Mouse (Mus musculus) neural tube, embryonic 14.5 days (tissue): ENCODE data around the gene Rimkla. TPM values are rescaled to one million over a fixed set of nuclear protein-coding genes. Genes with fewer than 3 reads are reported as not detected.

Experiments used
- ATAC-seq: fragments of 200-750 bp; cut with Nextera tagmentation; 2 replicates; pipeline ENCODE4 v1.8.0; 2017; ENCODE audit warnings: low read depth, mild to moderate bottlenecking, moderate TSS enrichment, moderate library complexity
- H3K27ac ChIP-seq: fragments of 300-500 bp; sonication (generic); 2 replicates; pipeline ENCODE4 v1.5.1; 2014; ENCODE audit warnings: low read depth, mild to moderate bottlenecking, control low read depth, low read length, moderate library complexity, mixed read lengths
- H3K27me3 ChIP-seq: fragments of 300-500 bp; sonication (generic); 2 replicates; pipeline ENCODE4 v1.6.1; 2014; ENCODE audit warnings: low read length; ENCODE audit not compliant: control insufficient read depth, insufficient read depth
- H3K36me3 ChIP-seq: fragments of 300-500 bp; sonication (generic); 2 replicates; pipeline ENCODE4 v1.6.1; 2014; ENCODE audit warnings: low read length, mixed read lengths; ENCODE audit not compliant: control insufficient read depth, insufficient read depth
- H3K4me1 ChIP-seq: fragments of 300-500 bp; sonication (generic); 2 replicates; pipeline ENCODE4 v1.6.1; 2014; ENCODE audit warnings: low read length; ENCODE audit not compliant: control insufficient read depth, insufficient read depth
- H3K4me2 ChIP-seq: fragments of 300-500 bp; sonication (generic); 2 replicates; pipeline ENCODE4 v1.6.1; 2014; ENCODE audit warnings: mild to moderate bottlenecking, low read depth, low read length, control low read depth
- H3K4me3 ChIP-seq: fragments of 300-500 bp; sonication (generic); 2 replicates; pipeline ENCODE4 v1.5.1; 2014; ENCODE audit warnings: low read depth, low read length, control low read depth, mixed read lengths
- H3K9ac ChIP-seq: fragments of 300-500 bp; sonication (generic); replicated peaks from 2 replicates; pipeline ENCODE4 v1.6.1; 2014; ENCODE audit warnings: low read depth, mild to moderate bottlenecking, control low read depth, low read length, mixed read lengths
- H3K9me3 ChIP-seq: fragments of 300-500 bp; sonication (generic); 2 replicates; pipeline ENCODE4 v1.6.1; 2016; ENCODE audit warnings: low read length; ENCODE audit not compliant: control insufficient read depth
- WGBS: fragments of 180-500 bp; shearing (Covaris S2); extraction: QIAGEN DNeasy Blood & Tissue Kit; methylation state at CpG from one replicate; pipeline ENCODE4 v1.1.7; 2014; 5-methylcytosine and 5-hydroxymethylcytosine counted together
- polyA plus RNA-seq: library from polyadenylated mRNA; unstranded; fragments of >200 nt; fragmentation: Nextera tagmentation; extraction: Ambion mirVana; gene quantifications from 2 replicates; pipeline ENCODE4 v1.2.1, GENCODE M21; 2014

Rimkla gene
- polyA plus RNA-seq, 1 experiment from 2014 or later = 33.4 TPM

GRCm38 (mm10) chr4:119526329-119526845, 34.0 kb upstream of the Rimkla start:
- no peak for ATAC-seq
- H3K4me1 ChIP-seq = 0 out of 2 replicates have a peak, but pooled peaks cover 5% of the 10 kb centered on the region
- no peak overlapping the region for H3K4me3 ChIP-seq
- H3K9ac ChIP-seq = no peak overlapping the region
- no peak overlapping the region for H3K4me2 ChIP-seq
- no peaks in the 10 kb centered on the region for H3K36me3 ChIP-seq
- H3K27me3 ChIP-seq = no peaks in the 10 kb centered on the region
- H3K27ac ChIP-seq = no peak overlapping the region
- H3K9me3 ChIP-seq = no peaks in the 10 kb centered on the region

- Histone ChIP-seq H3K27me3 (no peaks in the 10 kb centered on the region), H3K4me2 (no peak overlapping the region), H3K36me3 (no peaks in the 10 kb centered on the region), H3K9me3 (no peaks in the 10 kb centered on the region), H3K4me3 (no peak overlapping the region), H3K9ac (no peak overlapping the region), H3K4me1 (0 out of 2 replicates have a peak, but pooled peaks cover 5% of the 10 kb centered on the region), H3K27ac (peak overlapping the region; percentile 72)
- ATAC-seq = no peak
- 92% methylated on average over 2 of the region's 2 CpGs for WGBS
Measured at GRCm38 (mm10) chr4:119524466-119524865, 32.0 kb upstream of the Rimkla start.

DNA sequence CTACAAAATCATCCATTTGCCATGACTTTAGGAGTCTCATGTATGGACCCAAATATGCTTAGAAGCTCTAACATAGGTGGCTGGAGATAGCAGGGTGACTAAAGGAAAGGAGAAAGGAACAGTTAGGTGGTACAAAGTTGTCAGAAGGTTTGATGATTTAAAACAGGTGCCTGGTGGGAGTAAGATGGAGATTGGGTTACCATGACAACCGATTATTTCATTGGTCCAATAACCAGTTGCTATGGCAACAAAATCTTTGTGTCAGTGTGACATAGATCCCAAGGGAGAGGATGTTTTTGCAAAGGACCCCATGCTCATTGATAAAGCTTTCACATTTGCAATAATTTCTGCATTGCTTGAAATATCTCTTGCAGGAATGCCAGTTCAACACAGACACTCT, 31.6 kb upstream of the Rimkla start:
- Histone ChIP-seq H3K9me3 (no peaks in the 10 kb centered on the region), H3K36me3 (no peaks in the 10 kb centered on the region), H3K4me3 (no peak overlapping the region), H3K4me2 (no peak overlapping the region), H3K27me3 (no peaks in the 10 kb centered on the region), H3K4me1 (0 out of 2 replicates have a peak, but pooled peaks cover 5% of the 10 kb centered on the region), H3K9ac (no peak overlapping the region), H3K27ac (peak overlapping the region; percentile 72)
- no peak for ATAC-seq
- WGBS = 76% methylated on average over 1 of the region's 1 CpGs

GRCm38 (mm10) chr4:119523575-119523974, 31.1 kb upstream of the Rimkla start:
- no peaks in the 10 kb centered on the region for H3K27me3 ChIP-seq
- H3K36me3 ChIP-seq = no peaks in the 10 kb centered on the region
- H3K9me3 ChIP-seq = no peaks in the 10 kb centered on the region
- H3K4me1 ChIP-seq = 0 out of 2 replicates have a peak, but pooled peaks cover 5% of the 10 kb centered on the region
- H3K27ac ChIP-seq = peak overlapping the region; percentile 10; the same call in 1 of the 2 replicates
- H3K4me2 ChIP-seq = no peak overlapping the region
- 57% methylated on average over 4 of the region's 4 CpGs for WGBS
- no peak; the same call in 1 of the 2 replicates for ATAC-seq
- H3K9ac ChIP-seq = no peak overlapping the region
- H3K4me3 ChIP-seq = no peak overlapping the region

DNA sequence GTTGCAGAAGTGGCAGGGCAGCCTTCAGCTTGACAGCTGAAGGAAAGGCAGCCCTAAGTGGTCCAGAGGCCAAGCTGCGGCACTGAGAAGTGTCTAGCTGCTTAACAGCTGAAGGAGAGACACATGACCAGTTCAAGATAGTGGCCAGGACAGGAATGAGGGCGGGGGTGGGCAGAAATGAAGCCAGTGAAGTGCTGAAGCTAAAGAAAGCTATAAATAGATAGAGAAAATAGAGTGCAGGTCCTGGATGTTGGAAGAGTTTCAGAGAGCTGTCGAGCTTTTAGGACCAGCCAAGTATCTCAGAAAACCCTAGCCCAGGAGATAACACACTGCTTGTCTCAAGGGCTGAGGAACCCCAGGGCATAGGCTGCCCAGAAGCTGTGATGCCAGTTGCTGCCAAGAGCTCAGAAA, 20.3 kb upstream of the Rimkla start:
- no peaks in the 10 kb centered on the region for H3K36me3 ChIP-seq
- H3K4me2 ChIP-seq = no peak overlapping the region
- H3K4me1 ChIP-seq = no peaks in the 10 kb centered on the region
- no peak overlapping the region for H3K27ac ChIP-seq
- no peak overlapping the region for H3K9ac ChIP-seq
- H3K27me3 ChIP-seq = no peaks in the 10 kb centered on the region
- ATAC-seq = no peak
- no peak overlapping the region for H3K4me3 ChIP-seq
- H3K9me3 ChIP-seq = no peaks in the 10 kb centered on the region
- WGBS = 73% methylated on average over 3 of the region's 3 CpGs

DNA sequence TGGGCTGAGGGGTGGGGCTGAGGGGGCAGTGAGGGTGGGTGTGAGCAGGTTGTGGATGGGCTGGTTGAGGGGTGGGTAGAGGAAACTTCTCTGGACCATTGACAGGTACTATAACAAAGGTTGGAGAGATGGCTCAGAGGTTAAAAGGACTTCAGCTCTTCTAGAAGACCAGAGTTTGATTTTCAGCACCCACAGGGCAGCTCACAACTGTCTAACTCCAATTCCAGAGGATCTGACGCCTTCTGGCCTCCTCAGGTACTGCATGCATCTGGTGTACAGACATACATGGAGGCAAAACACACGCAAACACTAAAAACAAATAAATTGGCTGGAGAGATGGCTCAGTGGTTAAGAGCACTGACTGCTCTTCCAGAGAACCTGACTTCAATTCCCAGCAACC, 19.2 kb upstream of the Rimkla start:
- no peaks in the 10 kb centered on the region for H3K4me1 ChIP-seq
- H3K4me3 ChIP-seq = no peak overlapping the region
- WGBS = 69% methylated on average over 2 of the region's 2 CpGs
- no peak overlapping the region for H3K9ac ChIP-seq
- no peak overlapping the region for H3K27ac ChIP-seq
- H3K9me3 ChIP-seq = no peaks in the 10 kb centered on the region
- no peaks in the 10 kb centered on the region for H3K27me3 ChIP-seq
- no peaks in the 10 kb centered on the region for H3K36me3 ChIP-seq
- ATAC-seq = no peak
- no peak overlapping the region for H3K4me2 ChIP-seq

- Histone ChIP-seq H3K9ac (no peak overlapping the region), H3K36me3 (no peaks in the 10 kb centered on the region), H3K4me3 (no peak overlapping the region), H3K9me3 (no peaks in the 10 kb centered on the region), H3K4me1 (no peaks in the 10 kb centered on the region), H3K27ac (no peak overlapping the region), H3K27me3 (no peaks in the 10 kb centered on the region), H3K4me2 (no peak overlapping the region)
- no peak for ATAC-seq
- WGBS = 49% methylated on average over 5 of the region's 5 CpGs
Measured at GRCm38 (mm10) chr4:119498319-119498848, 6.0 kb upstream of the Rimkla start.

- peaks cover 5% of the 10 kb centered on the region; the same call in 1 of the 2 replicates for H3K4me1 ChIP-seq
- no peaks in the 10 kb centered on the region for H3K9me3 ChIP-seq
- H3K4me3 ChIP-seq = peak overlapping the region; percentile 60
- peak overlapping the region; percentile 73 for H3K9ac ChIP-seq
- H3K4me2 ChIP-seq = peak overlapping the region; percentile 54
- 30% methylated on average over 10 of the region's 10 CpGs for WGBS
- peak; percentile 52; the same call in 1 of the 2 replicates for ATAC-seq
- peak overlapping the region; percentile 80 for H3K27ac ChIP-seq
- H3K27me3 ChIP-seq = no peaks in the 10 kb centered on the region
- no peaks in the 10 kb centered on the region for H3K36me3 ChIP-seq
Measured at GRCm38 (mm10) chr4:119492933-119493327, 502 bp upstream of the Rimkla start.

DNA sequence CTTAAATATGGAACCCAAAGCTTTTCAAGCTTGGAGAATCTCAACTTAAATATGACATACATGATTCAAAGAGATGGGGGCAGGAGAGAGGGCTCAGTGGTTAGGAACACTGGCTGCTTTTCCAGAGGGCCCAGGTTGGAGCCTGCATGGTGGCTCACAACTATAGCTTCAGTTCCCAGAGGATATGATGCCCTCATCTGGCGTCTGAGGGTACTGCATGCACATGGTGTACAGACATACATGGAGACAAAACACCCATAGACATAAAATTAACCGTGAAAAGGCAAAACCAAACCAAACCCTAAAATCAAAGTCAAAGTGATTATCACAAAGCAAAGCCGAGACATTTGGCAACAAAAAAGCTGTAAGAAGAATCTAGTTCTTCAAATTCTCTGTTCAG, 1.6 kb downstream of the Rimkla start:
- Histone ChIP-seq H3K9ac (no peak overlapping the region), H3K27me3 (no peaks in the 10 kb centered on the region), H3K4me3 (no peak overlapping the region), H3K4me2 (no peak overlapping the region), H3K9me3 (no peaks in the 10 kb centered on the region), H3K27ac (no peak overlapping the region), H3K4me1 (peaks cover 5% of the 10 kb centered on the region; the same call in 1 of the 2 replicates), H3K36me3 (no peaks in the 10 kb centered on the region)
- WGBS = 82% methylated on average over 3 of the region's 3 CpGs
- no peak for ATAC-seq
